ENCODE assay signal across 8 mouse cellular contexts in genomic region chr5:124010910-124011655, GRCm38 (mm10). TPM values are rescaled to one million over a fixed set of nuclear protein-coding genes. Genes with fewer than 3 reads are reported as not detected.
A peak's percentile ranks its signal among the peaks of the same experiment; 100 is the strongest.
DNase-seq lines count a peak whose midpoint lies in the region; ATAC-seq and TF ChIP-seq lines count a peak whose summit lies in the region.

No protein-coding gene starts in this region.

- peak; percentile 63 for DNase-seq in ovary, adult 18-20 months (ENCODE audit: low spot score)
- DNase-seq in ovary, postnatal 10 days (ENCODE audit: low spot score): no peak
- peak; percentile 64 to 70 for DNase-seq in heart, adult 9 months (ENCODE audit: low spot score in 2 of 2)
- peak; percentile 79 for DNase-seq in kidney, postnatal 14 days
- DNase-seq in lung, postnatal 4 days: peak; percentile 89 to 96
- peak; percentile 79 for DNase-seq in stomach, postnatal 0 days (ENCODE audit: low spot score)
- no peak for DNase-seq in left cerebral cortex, postnatal 25 days (ENCODE audit: low spot score in 2 of 2)

- H3K9me3 ChIP-seq in stomach, postnatal 0 days (ENCODE audit: control insufficient read depth, low read length): no peaks in the 10 kb centered on the region

- WGBS in stomach, postnatal 0 days: 4% methylated on average over 19 of the region's 19 CpGs

- H3K27me3 ChIP-seq in stomach, postnatal 0 days (ENCODE audit: control insufficient read depth, insufficient read depth, low read length): no peaks in the 10 kb centered on the region

- H3K4me3 ChIP-seq in cortical plate, adult 2 months (ENCODE audit: insufficient read depth, low read length): no peak overlapping the region
- H3K4me3 ChIP-seq in stomach, postnatal 0 days (ENCODE audit: low read depth, low read length): no peak overlapping the region

- peaks cover 23% of the 10 kb centered on the region for H3K36me3 ChIP-seq in stomach, postnatal 0 days (ENCODE audit: control insufficient read depth, insufficient read depth, low read length)

- intact Hi-C loops in left cerebral cortex, postnatal 25 days (cut with DNase I): no loop called here

- 0 out of 2 replicates have a peak overlapping the region, but pooled peaks have one; percentile 27 for H3K9ac ChIP-seq in stomach, postnatal 0 days (ENCODE audit: low read length)

- H3K27ac ChIP-seq in cortical plate, adult 2 months (ENCODE audit: insufficient read depth, low read length): peak overlapping the region; percentile 67
- peak overlapping the region; percentile 77 for H3K27ac ChIP-seq in stomach, postnatal 0 days (replicated peaks)

- TF ChIP-seq POLR2A in cortical plate, adult 2 months (IDR thresholded peaks at IDR 0.05; ENCODE audit: extremely low read depth, insufficient read depth, low read length): no peak

- no peak for TF ChIP-seq CTCF in cortical plate, adult 2 months (IDR thresholded peaks at IDR 0.05; ENCODE audit: extremely low read depth, insufficient read depth, low read length)
- no peak for TF ChIP-seq CTCF in stomach, postnatal 0 days (IDR thresholded peaks at IDR 0.05; ENCODE audit: low read depth)

- peak overlapping the region; percentile 34 for H3K4me2 ChIP-seq in stomach, postnatal 0 days (replicated peaks; ENCODE audit: low read depth)

- TF ChIP-seq EP300 in stomach, postnatal 0 days (optimal IDR thresholded peaks at IDR 0.05): no peak

- peaks cover 29% of the 10 kb centered on the region for H3K4me1 ChIP-seq in cortical plate, adult 2 months (ENCODE audit: control insufficient read depth, insufficient read depth, low read length)
- H3K4me1 ChIP-seq in stomach, postnatal 0 days (replicated peaks; ENCODE audit: control insufficient read depth, insufficient read depth): peaks cover 9% of the 10 kb centered on the region; the same call in 1 of the 2 replicates

- peak; percentile 32; the same call in 1 of the 2 replicates for ATAC-seq in stomach, postnatal 0 days (ENCODE audit: low FRiP score, low TSS enrichment)

RNA-seq across cellular contexts. Expression of gene Vps37b, which starts 21.0 kb away (rescaled TPM):
- 48.4 and 48.7 TPM in 2 replicates for polyA plus RNA-seq in cortical plate, adult 2 months (2012; rRNA removed)
- 31.0 and 35.8 TPM in 2 replicates for polyA plus RNA-seq in stomach, postnatal 0 days (2015; fragmentation: Nextera tagmentation; extraction: Ambion mirVana)
- total RNA-seq in left cerebral cortex, postnatal 25 days (2021): 10 to 100 TPM; 46.7 to 50.6 TPM

RNA-seq across cellular contexts. Expression of gene Hip1r, which starts 37.7 kb away (rescaled TPM):
- polyA plus RNA-seq in cortical plate, adult 2 months (2012; rRNA removed): 42.1 and 46.6 TPM in 2 replicates
- 31.2 and 32.2 TPM in 2 replicates for polyA plus RNA-seq in stomach, postnatal 0 days (2015; fragmentation: Nextera tagmentation; extraction: Ambion mirVana)
- total RNA-seq in left cerebral cortex, postnatal 25 days (2021): 10 to 100 TPM; 60.5 to 67.1 TPM

Comparison
In these comparisons a context has a peak if more than half of its experiments do, and no peak if none do; other contexts are left out.
1. DNase-seq: peak in ovary, adult 18-20 months (single experiment), heart, adult 9 months (2 of 2), kidney, postnatal 14 days (single experiment), lung, postnatal 4 days (2 of 2) and stomach, postnatal 0 days (single experiment); none in ovary, postnatal 10 days (single experiment) and left cerebral cortex, postnatal 25 days (0 of 2).